30 mouse cellular contexts compared by ENCODE assay signal in genomic region chr4:56740020-56740485, GRCm38 (mm10). TPM values are rescaled to one million over a fixed set of nuclear protein-coding genes. Genes with fewer than 3 reads are reported as not detected.
A peak's percentile ranks its signal among the peaks of the same experiment; 100 is the strongest.
DNase-seq lines count a peak whose midpoint lies in the region; TF ChIP-seq lines count a peak whose summit lies in the region.
"Had no signal": no experiment of that assay in that cellular context is flagged by ENCODE, and none has a peak within 500 bp of the region (broad histone marks: within the 10 kb centered on the region; RNA-seq: fewer than 3 reads in every experiment).

TSS of gene Gm26657 (plus strand) at chr4:56740070.

- DNase-seq in 3134 (ENCODE audit: extremely low read depth, insufficient read length, low spot score) (peak; percentile 26), R1 (ENCODE audit: low read depth, low spot score) (peak; percentile 19)
- no peak for DNase-seq in spleen, adult 12 weeks (ENCODE audit: low spot score)
- no peak for DNase-seq in cerebellum, postnatal 25 days
- DNase-seq in gastrocnemius, postnatal 4 days (ENCODE audit: low spot score in 2 of 2) = no peak
- DNase-seq: adrenal gland, adult 2 months; adrenal gland, postnatal 14 days; cerebellum, adult 11 months; cerebellum, adult 2 months; cerebellum, adult 9-11 months; cerebellum, postnatal 36 days; embryo, embryonic 11 days; gastrocnemius, postnatal 25 days; heart, postnatal 10 days; heart, postnatal 36 days had no signal

- H3K36me3 ChIP-seq in E14TG2a.4 (ENCODE audit: insufficient read depth, low read length) = peaks cover 19% of the 10 kb centered on the region

- H3K9me3 ChIP-seq in E14TG2a.4 (ENCODE audit: low read length) = no peaks in the 10 kb centered on the region
- H3K9me3 ChIP-seq: embryonic facial prominence, embryonic 10.5 days; embryonic facial prominence, embryonic 13.5 days; forebrain, embryonic 15.5 days; heart, embryonic 12.5 days; heart, embryonic 15.5 days; hindbrain, embryonic 10.5 days; hindbrain, embryonic 13.5 days; intestine, embryonic 15.5 days had no signal

- H3K4me3 ChIP-seq in E14TG2a.4 (replicated peaks; ENCODE audit: low read length) = peak within 1 kb of the TSS; percentile 72
- H3K4me3 ChIP-seq: embryonic facial prominence, embryonic 10.5 days; embryonic facial prominence, embryonic 13.5 days; erythroblast, embryonic 14.5 days; forebrain, embryonic 12.5 days; forebrain, embryonic 15.5 days; heart, embryonic 12.5 days; heart, embryonic 15.5 days; hindbrain, embryonic 10.5 days; hindbrain, embryonic 13.5 days; intestine, embryonic 15.5 days had no signal

- no peak for TF ChIP-seq CTCF in E14TG2a.4 (conservative IDR thresholded peaks at IDR 0.05; ENCODE audit: low read length)

- peaks cover 23% of the 10 kb centered on the region for H3K4me1 ChIP-seq in E14TG2a.4 (replicated peaks; ENCODE audit: low read depth, low read length)
- H3K4me1 ChIP-seq: embryonic facial prominence, embryonic 10.5 days; embryonic facial prominence, embryonic 13.5 days; forebrain, embryonic 12.5 days; forebrain, embryonic 15.5 days; heart, embryonic 15.5 days; hindbrain, embryonic 10.5 days; hindbrain, embryonic 13.5 days; intestine, embryonic 15.5 days had no signal

- H3K27me3 ChIP-seq in E14TG2a.4 (ENCODE audit: insufficient read depth, low read length) = 0 out of 2 replicates have a peak, but pooled peaks cover 3% of the 10 kb centered on the region
- H3K27me3 ChIP-seq: embryonic facial prominence, embryonic 13.5 days; forebrain, embryonic 12.5 days; forebrain, embryonic 15.5 days; heart, embryonic 12.5 days; heart, embryonic 15.5 days; hindbrain, embryonic 13.5 days; intestine, embryonic 15.5 days had no signal

RNA-seq across cellular contexts. Expression of gene Gm26657, which starts in this region (rescaled TPM):
- total RNA-seq in gastrocnemius, postnatal 4 days (2021) = not detected
- total RNA-seq: adrenal gland, adult 2 months; adrenal gland, postnatal 14 days; adrenal gland, postnatal 4 days; gastrocnemius, adult 8-10 months; gastrocnemius, postnatal 25 days; granulocyte monocyte progenitor cell, adult 5-6 weeks; heart, adult 8-10 months; heart, postnatal 10 days; heart, postnatal 36 days had no signal

Comparison
In these comparisons a context has a peak if more than half of its experiments do, and no peak if none do; other contexts are left out.
1. DNase-seq: peak in 3134 (single experiment) and R1 (single experiment); none in spleen, adult 12 weeks (single experiment), cerebellum, postnatal 25 days (0 of 2) and gastrocnemius, postnatal 4 days (0 of 2).